ENCODE assay signal across 14 mouse cellular contexts in genomic region chr2:74703720-74704392, GRCm38 (mm10). TPM values are rescaled to one million over a fixed set of nuclear protein-coding genes. Genes with fewer than 3 reads are reported as not detected.
DNase-seq lines count a peak whose midpoint lies in the region; ATAC-seq lines count a peak whose summit lies in the region.
"Had no signal": no experiment of that assay in that cellular context is flagged by ENCODE, and none has a peak within 500 bp of the region (broad histone marks: within the 10 kb centered on the region; RNA-seq: fewer than 3 reads in every experiment).

No protein-coding gene starts in this region.

- H3K27me3 ChIP-seq in neural tube, embryonic 11.5 days (ENCODE audit: control insufficient read depth, insufficient read depth, low read length), result peaks cover 44% of the 10 kb centered on the region
- H3K27me3 ChIP-seq in neural tube, embryonic 15.5 days (replicated peaks), result 0 out of 2 replicates have a peak, but pooled peaks cover 11% of the 10 kb centered on the region

- H3K4me1 ChIP-seq in neural tube, embryonic 11.5 days (ENCODE audit: control insufficient read depth, insufficient read depth, low read length), result peaks cover 14% of the 10 kb centered on the region
- peaks cover 46% of the 10 kb centered on the region for H3K4me1 ChIP-seq in neural tube, embryonic 15.5 days

- DNase-seq in embryo, embryonic 10 days (ENCODE audit: low spot score), result peak; percentile 49
- no peak for DNase-seq in embryo, embryonic 10.5 days (ENCODE audit: low spot score)
- DNase-seq in neural tube, embryonic 11.5 days (ENCODE audit: low spot score), result peak; percentile 50
- no peak for DNase-seq in neural tube, embryonic 10.5 days (ENCODE audit: extremely low spot score, low spot score)
- DNase-seq in kidney, postnatal 10 days, result peak; percentile 83
- DNase-seq in frontal cortex, postnatal 25 days (ENCODE audit: low spot score in 2 of 2), result no peak
- no peak for DNase-seq in thymus, postnatal 4 days
- DNase-seq: cerebellum, adult 11-12 months had no signal

- 2% methylated on average over 26 of the region's 26 CpGs for WGBS in neural tube, embryonic 11.5 days
- WGBS in neural tube, embryonic 15.5 days, result 5% methylated on average over 24 of the region's 26 CpGs

- H3K27ac ChIP-seq in neural tube, embryonic 11.5 days (ENCODE audit: low read depth, low read length), result peak overlapping the region; percentile 100
- peak overlapping the region; percentile 99 for H3K27ac ChIP-seq in neural tube, embryonic 15.5 days (replicated peaks)
- H3K27ac ChIP-seq: midbrain, embryonic 12.5 days had no signal

- ATAC-seq in neural tube, embryonic 11.5 days (ENCODE audit: insufficient read depth, low FRiP score, low TSS enrichment), result peak; percentile 8; the same call in 1 of the 2 replicates
- no peak for ATAC-seq in neural tube, embryonic 15.5 days (ENCODE audit: low FRiP score)

- H3K4me2 ChIP-seq in neural tube, embryonic 11.5 days (ENCODE audit: low read depth), result peak overlapping the region; percentile 85
- H3K4me2 ChIP-seq in neural tube, embryonic 15.5 days, result peak overlapping the region; percentile 60

- H3K9ac ChIP-seq in neural tube, embryonic 11.5 days (ENCODE audit: low read length), result peak overlapping the region; percentile 99
- H3K9ac ChIP-seq in neural tube, embryonic 15.5 days (replicated peaks), result peak overlapping the region; percentile 91
- H3K9ac ChIP-seq: hindbrain, embryonic 13.5 days; lung, embryonic 14.5 days had no signal

- H3K9me3 ChIP-seq in neural tube, embryonic 11.5 days (ENCODE audit: control insufficient read depth, low read length), result no peaks in the 10 kb centered on the region
- H3K9me3 ChIP-seq in neural tube, embryonic 15.5 days (replicated peaks), result no peaks in the 10 kb centered on the region
- H3K9me3 ChIP-seq: hindbrain, embryonic 13.5 days; midbrain, embryonic 12.5 days had no signal

- H3K36me3 ChIP-seq in neural tube, embryonic 11.5 days (ENCODE audit: control insufficient read depth, insufficient read depth, low read length), result no peaks in the 10 kb centered on the region
- H3K36me3 ChIP-seq in neural tube, embryonic 15.5 days, result no peaks in the 10 kb centered on the region
- H3K36me3 ChIP-seq: G1E; hindbrain, embryonic 13.5 days; midbrain, embryonic 12.5 days had no signal

- H3K4me3 ChIP-seq in neural tube, embryonic 11.5 days (ENCODE audit: low read depth, low read length), result peak overlapping the region; percentile 83
- H3K4me3 ChIP-seq in neural tube, embryonic 15.5 days (replicated peaks), result peak overlapping the region; percentile 70

RNA-seq across cellular contexts. Expression of gene Hoxd8, which starts 0.6 kb away (rescaled TPM):
- 21.3 and 23.1 TPM in 2 replicates for polyA plus RNA-seq in neural tube, embryonic 11.5 days (2014; fragmentation: Nextera tagmentation; extraction: Ambion mirVana)
- 12.4 and 12.5 TPM in 2 replicates for polyA plus RNA-seq in neural tube, embryonic 15.5 days (2015; fragmentation: Nextera tagmentation; extraction: Ambion mirVana)
- polyA plus RNA-seq: G1E had no signal

RNA-seq across cellular contexts. Expression of gene Hoxd9, which starts 6.3 kb away (rescaled TPM):
- polyA plus RNA-seq in neural tube, embryonic 11.5 days (2014; fragmentation: Nextera tagmentation; extraction: Ambion mirVana), result 14.3 and 17.3 TPM in 2 replicates
- polyA plus RNA-seq in neural tube, embryonic 15.5 days (2015; fragmentation: Nextera tagmentation; extraction: Ambion mirVana), result 20.0 and 21.3 TPM in 2 replicates
- polyA plus RNA-seq: G1E; hindbrain, embryonic 13.5 days; midbrain, embryonic 12.5 days had no signal

RNA-seq across cellular contexts. Expression of gene Hoxd3, which starts 7.9 kb away (rescaled TPM):
- polyA plus RNA-seq in neural tube, embryonic 11.5 days (2014; fragmentation: Nextera tagmentation; extraction: Ambion mirVana), result 52.7 and 55.0 TPM in 2 replicates
- 14.5 and 29.1 TPM in 2 replicates for polyA plus RNA-seq in neural tube, embryonic 15.5 days (2015; fragmentation: Nextera tagmentation; extraction: Ambion mirVana)
- polyA plus RNA-seq: lung, embryonic 14.5 days; midbrain, embryonic 12.5 days had no signal

RNA-seq across cellular contexts. Expression of gene Hoxd4, which starts 7.9 kb away (rescaled TPM):
- 9.2 and 11.2 TPM in 2 replicates for polyA plus RNA-seq in neural tube, embryonic 11.5 days (2014; fragmentation: Nextera tagmentation; extraction: Ambion mirVana)
- 4.3 and 4.5 TPM in 2 replicates for polyA plus RNA-seq in neural tube, embryonic 15.5 days (2015; fragmentation: Nextera tagmentation; extraction: Ambion mirVana)
- polyA plus RNA-seq: lung, embryonic 14.5 days; midbrain, embryonic 12.5 days had no signal

RNA-seq across cellular contexts. Expression of gene Hoxd10, which starts 12.1 kb away (rescaled TPM):
- 28.1 and 29.3 TPM in 2 replicates for polyA plus RNA-seq in neural tube, embryonic 11.5 days (2014; fragmentation: Nextera tagmentation; extraction: Ambion mirVana)
- polyA plus RNA-seq in neural tube, embryonic 15.5 days (2015; fragmentation: Nextera tagmentation; extraction: Ambion mirVana), result 61.8 and 83.6 TPM in 2 replicates
- polyA plus RNA-seq: adrenal gland, adult 2 months; G1E; hindbrain, embryonic 13.5 days; lung, embryonic 14.5 days; midbrain, embryonic 12.5 days had no signal

Comparison
In these comparisons a context has a peak if more than half of its experiments do, and no peak if none do; other contexts are left out.
1. DNase-seq: peak in embryo, embryonic 10 days (single experiment), neural tube, embryonic 11.5 days (single experiment) and kidney, postnatal 10 days (single experiment); none in embryo, embryonic 10.5 days (single experiment), neural tube, embryonic 10.5 days (single experiment), frontal cortex, postnatal 25 days (0 of 2) and thymus, postnatal 4 days (single experiment).